ENCODE assay signal across 8 mouse cellular contexts in genomic region chr11:8424342-8425225, GRCm38 (mm10).
A peak's percentile ranks its signal among the peaks of the same experiment; 100 is the strongest.
DNase-seq lines count a peak whose midpoint lies in the region; ATAC-seq lines count a peak whose summit lies in the region.

No protein-coding gene starts in this region.

- H3K27me3 ChIP-seq in hindbrain, embryonic 11.5 days (ENCODE audit: control insufficient read depth, insufficient read depth, low read length) = no peaks in the 10 kb centered on the region

- H3K4me3 ChIP-seq in hindbrain, embryonic 11.5 days (ENCODE audit: low read depth, low read length) = no peak overlapping the region

- peak; percentile 84 for ATAC-seq in hindbrain, embryonic 11.5 days (ENCODE audit: low FRiP score)
- no peak for ATAC-seq in inflammation-experienced regulatory T-cells, adult 6 months

- DNase-seq in WW6 (ENCODE audit: low read depth, low spot score) = peak; percentile 60
- DNase-seq in cerebellum, postnatal 10 days = peak; percentile 90 to 91
- peak; percentile 57 to 76 for DNase-seq in frontal cortex, postnatal 10 days (ENCODE audit: low spot score in 2 of 2)
- DNase-seq in hindbrain, embryonic 11.5 days (ENCODE audit: low spot score) = peak; percentile 84
- DNase-seq in layer of hippocampus, adult 9-11 months = peak; percentile 81
- peak; percentile 79 for DNase-seq in lung, postnatal 14 days
- DNase-seq in retina, adult 2 months (ENCODE audit: low read depth, low spot score) = peak; percentile 45

- no peak overlapping the region for H3K4me2 ChIP-seq in hindbrain, embryonic 11.5 days (replicated peaks; ENCODE audit: low read depth, low read length)

- no peak overlapping the region for H3K9ac ChIP-seq in hindbrain, embryonic 11.5 days (ENCODE audit: low read depth, low read length)

- no peak overlapping the region for H3K27ac ChIP-seq in hindbrain, embryonic 11.5 days (ENCODE audit: low read depth, low read length)

- H3K36me3 ChIP-seq in hindbrain, embryonic 11.5 days (ENCODE audit: control insufficient read depth, insufficient read depth, low read length) = no peaks in the 10 kb centered on the region

- WGBS in hindbrain, embryonic 11.5 days = 51% methylated on average over 13 of the region's 13 CpGs

- no peaks in the 10 kb centered on the region for H3K9me3 ChIP-seq in hindbrain, embryonic 11.5 days (ENCODE audit: control insufficient read depth, low read length)

- no peaks in the 10 kb centered on the region for H3K4me1 ChIP-seq in hindbrain, embryonic 11.5 days (replicated peaks; ENCODE audit: control insufficient read depth, insufficient read depth, low read length)
